Mouse (Mus musculus) MEL (cell line): ENCODE results near the gene Tspan33. TPM values are rescaled to one million over a fixed set of nuclear protein-coding genes. Genes with fewer than 3 reads are reported as not detected.

Experiments used
- DNase-seq: peaks from one replicate; pipeline ENCODE4 v3.0.0; 2011; ENCODE audit warnings: low read depth, low spot score
- H3K27ac ChIP-seq: 2 replicates; pipeline ENCODE4 v1.5.1; 2012; ENCODE audit warnings: low read depth, mild to moderate bottlenecking, control low read depth, low read length, moderate library complexity; ENCODE audit not compliant: control insufficient read depth
- H3K27me3 ChIP-seq, 2 experiments: fragments of 150-350 bp in 1 of 2; sonication (generic) in 1 of 2; 2 replicates each; pipeline ENCODE4 v1.6.1; 2012; ENCODE audit warnings: low read length in 2 of 2, mild to moderate bottlenecking in 2 of 2, improper control_type of control experiment in 1 of 2, moderate library complexity in 1 of 2; ENCODE audit not compliant: insufficient read depth in 2 of 2, control insufficient read depth in 1 of 2
- H3K36me3 ChIP-seq, 2 experiments: 2 replicates each; pipeline ENCODE4 v1.6.1; 2012 to 2014; ENCODE audit warnings: low read length in 2 of 2, improper control_type of control experiment in 1 of 2, inconsistent platforms in 1 of 2, mild to moderate bottlenecking in 1 of 2; ENCODE audit not compliant: insufficient read depth in 2 of 2, control insufficient read depth in 1 of 2
- H3K4me1 ChIP-seq, 2 experiments: fragments of 150-350 bp in 1 of 2; sonication (generic) in 1 of 2; 2 replicates each; pipeline ENCODE4 v1.6.1; 2012; ENCODE audit warnings: low read length in 2 of 2, improper control_type of control experiment in 1 of 2, mild to moderate bottlenecking in 1 of 2; ENCODE audit not compliant: insufficient read depth in 2 of 2, control insufficient read depth in 1 of 2
- H3K4me3 ChIP-seq, 2 experiments: fragments of 150-350 bp in 1 of 2; sonication (generic) in 1 of 2; 2 replicates each; pipeline ENCODE4 v1.5.1; 2012; ENCODE audit warnings: low read depth in 2 of 2, low read length in 2 of 2, mild to moderate bottlenecking in 2 of 2, moderate library complexity in 2 of 2, control low read depth in 1 of 2, improper control_type of control experiment in 1 of 2; ENCODE audit not compliant: control insufficient read depth in 1 of 2, insufficient read depth in 1 of 2
- H3K79me2 ChIP-seq: 2 replicates; pipeline ENCODE4 v1.6.1; 2012; ENCODE audit warnings: mild to moderate bottlenecking, low read length, moderate library complexity; ENCODE audit not compliant: control insufficient read depth, poor library complexity, insufficient read depth
- H3K9ac ChIP-seq: 2 replicates; pipeline ENCODE4 v1.6.1; 2012; ENCODE audit warnings: low read depth, mild to moderate bottlenecking, control low read depth, low read length, moderate library complexity; ENCODE audit not compliant: control insufficient read depth, poor library complexity, severe bottlenecking
- H3K9me3 ChIP-seq: fragments of 150-350 bp; sonication (generic); replicated peaks from 2 replicates; pipeline ENCODE4 v1.6.1; 2012; ENCODE audit warnings: mild to moderate bottlenecking, low read length, improper control_type of control experiment, moderate library complexity; ENCODE audit not compliant: insufficient read depth
- CHD1 ChIP-seq: IDR thresholded peaks from 2 replicates; pipeline ENCODE4 v1.6.1; 2012; ENCODE audit warnings: low read depth, mild to moderate bottlenecking, inconsistent platforms, low read length, improper control_type of control experiment
- CTCF ChIP-seq, 3 experiments: IDR thresholded peaks in 2 of 3; conservative IDR thresholded peaks in 1 of 3; 2 replicates each; pipeline ENCODE4 v1.5.1; 2011 to 2012; ENCODE audit warnings: low read length in 3 of 3, low read depth in 2 of 3, mild to moderate bottlenecking in 2 of 3, improper control_type of control experiment in 1 of 3, inconsistent platforms in 1 of 3, mixed read lengths in 1 of 3, moderate library complexity in 1 of 3; ENCODE audit not compliant: control insufficient read depth in 1 of 3, insufficient read depth in 1 of 3, poor library complexity in 1 of 3, severe bottlenecking in 1 of 3
- E2F4 ChIP-seq: IDR thresholded peaks from 2 replicates; pipeline ENCODE4 v1.6.1; 2011; ENCODE audit warnings: low read depth, low read length, improper control_type of control experiment, borderline replicate concordance
- ETS1 ChIP-seq: IDR thresholded peaks from 2 replicates; pipeline ENCODE4 v1.6.1; 2012; ENCODE audit warnings: low read depth, mild to moderate bottlenecking, inconsistent platforms, low read length, improper control_type of control experiment, moderate library complexity
- GATA1 ChIP-seq: IDR thresholded peaks from 2 replicates; pipeline ENCODE4 v1.6.1; 2011; ENCODE audit warnings: low read depth, low read length, improper control_type of control experiment
- HCFC1 ChIP-seq: IDR thresholded peaks from 2 replicates; pipeline ENCODE4 v1.6.1; 2012; ENCODE audit warnings: low read depth, mild to moderate bottlenecking, inconsistent platforms, low read length, improper control_type of control experiment, moderate library complexity
- JUND ChIP-seq: IDR thresholded peaks from 2 replicates; pipeline ENCODE4 v1.6.1; 2011; ENCODE audit warnings: low read depth, mild to moderate bottlenecking, improper control_type of control experiment, low read length
- KAT2A ChIP-seq: conservative IDR thresholded peaks from 2 replicates; pipeline ENCODE4 v1.6.1; 2012; ENCODE audit warnings: low read depth, low read length, improper control_type of control experiment, inconsistent platforms
- MAFK ChIP-seq: IDR thresholded peaks from 2 replicates; pipeline ENCODE4 v1.6.1; 2011; ENCODE audit warnings: low read depth, mild to moderate bottlenecking, low read length, improper control_type of control experiment, borderline replicate concordance
- MAX ChIP-seq: IDR thresholded peaks from 2 replicates; pipeline ENCODE4 v1.6.1; 2011; ENCODE audit warnings: low read length, improper control_type of control experiment
- MAZ ChIP-seq: IDR thresholded peaks from 2 replicates; pipeline ENCODE4 v1.6.1; 2012; ENCODE audit warnings: low read depth, mild to moderate bottlenecking, inconsistent platforms, low read length, improper control_type of control experiment
- MEF2A ChIP-seq: IDR thresholded peaks from 2 replicates; pipeline ENCODE4 v1.6.1; 2014; ENCODE audit warnings: low read depth, mild to moderate bottlenecking, inconsistent platforms, low read length, improper control_type of control experiment; ENCODE audit not compliant: poor library complexity, insufficient replicate concordance, severe bottlenecking; ENCODE audit errors: extremely low read depth
- MXI1 ChIP-seq: IDR thresholded peaks from 2 replicates; pipeline ENCODE4 v1.6.1; 2011; ENCODE audit warnings: mild to moderate bottlenecking, low read depth, low read length, improper control_type of control experiment
- MYB ChIP-seq: IDR thresholded peaks from 2 replicates; pipeline ENCODE4 v1.6.1; 2011; ENCODE audit warnings: mild to moderate bottlenecking, low read depth, low read length, improper control_type of control experiment
- MYC ChIP-seq: IDR thresholded peaks from 2 replicates; pipeline ENCODE4 v1.6.1; 2011; ENCODE audit warnings: low read depth, mild to moderate bottlenecking, low read length, improper control_type of control experiment, moderate library complexity
- NELFE ChIP-seq: IDR thresholded peaks from 2 replicates; pipeline ENCODE4 v1.6.1; 2011; ENCODE audit warnings: low read depth, low read length, improper control_type of control experiment
- NRF1 ChIP-seq: IDR thresholded peaks from 2 replicates; pipeline ENCODE4 v1.6.1; 2014; ENCODE audit warnings: low read depth, mild to moderate bottlenecking, inconsistent platforms, low read length, improper control_type of control experiment, moderate library complexity; ENCODE audit not compliant: poor library complexity, insufficient read depth, severe bottlenecking
- RAD21 ChIP-seq: IDR thresholded peaks from 2 replicates; pipeline ENCODE4 v1.6.1; 2011; ENCODE audit warnings: mild to moderate bottlenecking, low read depth, low read length, improper control_type of control experiment
- RCOR1 ChIP-seq: IDR thresholded peaks from 2 replicates; pipeline ENCODE4 v1.6.1; 2012; ENCODE audit warnings: low read depth, mild to moderate bottlenecking, inconsistent platforms, low read length, improper control_type of control experiment
- SIN3A ChIP-seq: IDR thresholded peaks from 2 replicates; pipeline ENCODE4 v1.6.1; 2012; ENCODE audit warnings: low read length, improper control_type of control experiment, inconsistent platforms
- SMC3 ChIP-seq: IDR thresholded peaks from 2 replicates; pipeline ENCODE4 v1.6.1; 2011; ENCODE audit warnings: low read depth, low read length, improper control_type of control experiment
- TAL1 ChIP-seq: IDR thresholded peaks from 2 replicates; pipeline ENCODE4 v1.6.1; 2012; ENCODE audit warnings: mild to moderate bottlenecking, inconsistent platforms, low read length, moderate library complexity, mixed read lengths
- TCF12 ChIP-seq: IDR thresholded peaks from 2 replicates; pipeline ENCODE4 v1.6.1; 2014; ENCODE audit warnings: low read depth, mild to moderate bottlenecking, inconsistent platforms, low read length, improper control_type of control experiment, moderate library complexity
- UBTF ChIP-seq: IDR thresholded peaks from 2 replicates; pipeline ENCODE4 v1.6.1; 2012; ENCODE audit warnings: low read depth, mild to moderate bottlenecking, inconsistent platforms, low read length, improper control_type of control experiment, moderate library complexity, borderline replicate concordance; ENCODE audit not compliant: insufficient read depth
- USF1 ChIP-seq: IDR thresholded peaks from 2 replicates; pipeline ENCODE4 v1.6.1; 2014; ENCODE audit warnings: low read depth, mild to moderate bottlenecking, inconsistent platforms, low read length, improper control_type of control experiment, moderate library complexity
- USF2 ChIP-seq, 2 experiments: IDR thresholded peaks; 2 replicates each; pipeline ENCODE4 v1.6.1; 2011 to 2012; ENCODE audit warnings: improper control_type of control experiment in 2 of 2, low read length in 2 of 2, borderline replicate concordance in 1 of 2, inconsistent platforms in 1 of 2, low read depth in 1 of 2, mild to moderate bottlenecking in 1 of 2; ENCODE audit not compliant: insufficient read depth in 1 of 2
- ZC3H11A ChIP-seq: IDR thresholded peaks from 2 replicates; pipeline ENCODE4 v1.6.1; 2012; ENCODE audit warnings: low read depth, mild to moderate bottlenecking, inconsistent platforms, low read length, improper control_type of control experiment
- ZNF384 ChIP-seq: IDR thresholded peaks from 2 replicates; pipeline ENCODE4 v1.6.1; 2012; ENCODE audit warnings: low read depth, mild to moderate bottlenecking, inconsistent platforms, low read length, improper control_type of control experiment
- polyA plus RNA-seq, 2 experiments: library from polyadenylated mRNA; stranded (reverse) in 1 of 2; unstranded in 1 of 2; fragments of >175 nt in 1 of 2; fragments of >200 nt in 1 of 2; gene quantifications; 2 replicates each; pipeline versions ENCODE4 v1.2.1 to v1.2.4; 2012; ENCODE audit warnings: low replicate concordance in 2 of 2, low read depth in 1 of 2; ENCODE audit not compliant: insufficient read length in 2 of 2, insufficient read depth in 1 of 2, missing spikeins in 1 of 2
- total RNA-seq: library from RNA; depleted of rRNA; stranded (reverse); fragments of 300-350 nt; gene quantifications from 2 replicates; pipeline ENCODE4 v1.2.3, GENCODE M21; 2012

Tspan33 gene
- total and polyA plus RNA-seq, 3 experiments: 41.7 to 64.5 TPM; not detected in 1

DNA sequence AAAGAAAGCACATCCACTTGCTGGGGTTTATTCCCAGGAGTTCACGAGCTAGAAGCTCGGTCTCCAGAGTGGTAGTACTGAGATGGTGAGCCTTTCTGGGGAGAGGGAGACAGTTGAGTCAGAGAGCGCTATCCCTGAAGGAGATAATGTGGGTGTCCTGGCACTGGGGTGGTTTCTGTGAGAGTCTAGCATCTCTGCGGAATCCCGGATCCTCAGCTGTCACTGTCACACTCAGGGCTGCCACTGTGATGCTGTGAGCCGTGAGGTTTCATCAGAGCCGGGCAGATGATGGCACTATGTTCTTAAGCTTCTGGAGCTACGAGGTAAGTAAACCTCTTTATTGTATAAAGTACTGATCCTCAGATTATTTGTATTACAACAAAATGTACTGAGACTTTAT, 4.6 kb upstream of the Tspan33 start:
- H3K4me1 ChIP-seq: no peaks in the 10 kb centered on the region
- no peak overlapping the region for H3K4me3 ChIP-seq
- peaks cover 9 to 14% of the 10 kb centered on the region in 2 experiments for H3K27me3 ChIP-seq
- DNase-seq: no peak
- H3K9me3 ChIP-seq: no peaks in the 10 kb centered on the region
- no peak for TF ChIP-seq TAL1
- TF ChIP-seq CTCF (IDR thresholded peaks at IDR 0.05 in 2 of 3, conservative IDR thresholded peaks at IDR 0.05 in 1 of 3; ENCODE audit: control insufficient read depth in 1 of 3, insufficient read depth in 1 of 3, low read depth in 2 of 3, low read length in 3 of 3, poor library complexity in 1 of 3, severe bottlenecking in 1 of 3): no peak
- no peak for TF ChIP-seq NRF1
- TF ChIP-seq MAZ: no peak
- no peak for TF ChIP-seq JUND
- peaks cover 0 to 4% of the 10 kb centered on the region in 2 experiments; a peak in 2 of 4 replicates for H3K36me3 ChIP-seq
- no peak overlapping the region for H3K9ac ChIP-seq
- peaks cover 4% of the 10 kb centered on the region for H3K79me2 ChIP-seq
- no peak overlapping the region for H3K27ac ChIP-seq

DNA sequence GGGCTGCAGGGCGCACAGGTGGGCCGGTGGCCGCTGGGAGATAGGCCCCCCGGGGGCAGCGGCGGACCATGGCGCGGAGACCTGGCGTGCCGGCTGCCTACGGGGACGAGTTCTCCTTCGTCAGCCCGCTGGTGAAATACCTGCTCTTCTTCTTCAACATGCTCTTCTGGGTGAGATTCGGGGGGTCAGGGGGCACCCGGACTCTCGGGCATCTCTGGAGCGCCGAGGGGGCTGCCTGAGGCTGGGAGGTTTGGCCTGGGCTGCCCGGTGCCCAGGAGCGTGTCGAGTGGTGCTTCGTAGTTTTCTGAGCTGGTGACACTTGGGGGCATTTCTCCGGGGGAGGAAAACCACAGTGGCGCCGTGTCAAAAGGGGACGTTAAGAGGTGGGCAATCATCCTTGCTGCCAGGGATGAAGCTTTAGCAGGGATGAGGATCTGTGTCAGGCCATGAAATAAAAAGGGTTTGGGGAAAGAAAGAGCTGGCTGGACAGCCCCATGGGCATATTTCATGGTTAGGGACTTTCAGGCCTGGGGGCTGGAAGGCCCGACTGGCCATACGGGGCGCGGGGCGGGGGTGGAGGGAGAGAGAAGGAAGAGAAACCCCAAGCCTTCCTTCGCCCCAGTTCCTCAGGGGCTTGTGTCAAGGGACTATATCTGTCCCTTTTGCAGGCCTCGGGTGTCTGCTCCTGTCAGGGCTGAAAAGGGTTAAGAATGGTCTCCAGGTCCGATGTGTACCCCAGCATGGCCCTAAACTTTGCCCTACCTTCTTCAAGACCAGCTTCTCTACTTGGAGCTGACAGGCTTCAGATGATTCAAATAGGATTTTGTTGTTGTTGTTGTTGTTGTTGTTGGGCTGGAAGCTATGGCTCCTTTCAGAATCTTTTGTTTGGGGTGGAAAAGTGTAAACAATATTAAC, 610 bp downstream of the Tspan33 start:
- peak; percentile 41 for DNase-seq
- peak overlapping the region; percentile 91 for H3K27ac ChIP-seq
- no peaks in the 10 kb centered on the region for H3K9me3 ChIP-seq
- peaks cover 0 to 39% of the 10 kb centered on the region in 2 experiments; a peak in 2 of 4 replicates for H3K36me3 ChIP-seq
- H3K4me3 ChIP-seq: peak overlapping the region; percentile 77 to 95
- H3K79me2 ChIP-seq: peaks cover 29% of the 10 kb centered on the region
- H3K9ac ChIP-seq: peak overlapping the region; percentile 75
- peaks cover 30 to 42% of the 10 kb centered on the region in 2 experiments for H3K4me1 ChIP-seq
- H3K27me3 ChIP-seq: peaks cover 6 to 11% of the 10 kb centered on the region in 2 experiments
- TF ChIP-seq NELFE: no peak
- TF ChIP-seq MYB: no peak
- no peak for TF ChIP-seq TAL1
- no peak for TF ChIP-seq SMC3
- TF ChIP-seq MXI1: 0 out of 2 replicates have a peak, but pooled peaks have one; percentile 5
- TF ChIP-seq ZC3H11A: no peak
- TF ChIP-seq ZNF384: no peak
- peak; percentile 18; the same call in 1 of the 2 replicates for TF ChIP-seq CHD1
- TF ChIP-seq ETS1: no peak
- TF ChIP-seq MAX: no peak
- TF ChIP-seq MAFK: no peak
- 0 out of 2 replicates have a peak, but pooled peaks have one; percentile 5 for TF ChIP-seq HCFC1
- no peak for TF ChIP-seq MYC
- no peak for TF ChIP-seq RCOR1
- TF ChIP-seq E2F4: no peak
- TF ChIP-seq TCF12: no peak
- TF ChIP-seq USF1: no peak
- TF ChIP-seq UBTF: peak; percentile 15; the same call in 1 of the 2 replicates
- TF ChIP-seq USF2 (IDR thresholded peaks at IDR 0.05; ENCODE audit: borderline replicate concordance in 1 of 2, insufficient read depth in 1 of 2, low read depth in 1 of 2, low read length in 2 of 2): no peak
- TF ChIP-seq MEF2A: no peak
- no peak for TF ChIP-seq CTCF (IDR thresholded peaks at IDR 0.05 in 2 of 3, conservative IDR thresholded peaks at IDR 0.05 in 1 of 3; ENCODE audit: control insufficient read depth in 1 of 3, insufficient read depth in 1 of 3, low read depth in 2 of 3, low read length in 3 of 3, poor library complexity in 1 of 3, severe bottlenecking in 1 of 3)
- TF ChIP-seq GATA1: no peak
- TF ChIP-seq RAD21: no peak
- no peak for TF ChIP-seq JUND
- peak; percentile 36 for TF ChIP-seq SIN3A
- no peak for TF ChIP-seq KAT2A
